Mouse (Mus musculus): Measurements from ENCODE around the gene Acaca.
"Not testable (repeated sequence)": the region's sequence is repeated elsewhere in the genome, so short reads cannot be mapped to it uniquely, and the experiment has no call there.

The Acaca gene

GRCm38 (mm10) chr11:84252425-84252824 is 123.0 kb downstream of the Acaca start:
- no peak for DNase-seq

DNA sequence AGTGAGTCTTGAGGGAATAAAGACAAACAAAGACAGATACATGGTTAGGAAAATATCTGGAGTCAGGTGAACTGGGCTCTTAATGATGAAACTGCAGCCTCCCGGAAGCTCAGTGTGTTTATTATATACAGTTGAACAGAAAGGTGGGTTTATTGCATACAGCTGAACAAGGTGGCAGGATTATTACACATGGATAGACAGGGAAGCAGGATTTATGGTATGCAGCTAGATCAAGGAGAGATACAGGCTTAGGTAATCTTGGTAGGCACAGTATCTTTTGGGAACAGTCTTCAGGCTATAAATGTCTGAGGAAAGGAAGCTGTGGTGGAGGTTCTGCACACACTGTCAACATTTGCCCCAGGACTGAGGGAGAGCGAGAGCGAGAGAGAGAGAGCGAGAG is 126.4 kb downstream of the Acaca start:
- no peak for DNase-seq

- DNase-seq = no peak
Measured at GRCm38 (mm10) chr11:84258053-84258710, 128.7 kb downstream of the Acaca start.

DNA sequence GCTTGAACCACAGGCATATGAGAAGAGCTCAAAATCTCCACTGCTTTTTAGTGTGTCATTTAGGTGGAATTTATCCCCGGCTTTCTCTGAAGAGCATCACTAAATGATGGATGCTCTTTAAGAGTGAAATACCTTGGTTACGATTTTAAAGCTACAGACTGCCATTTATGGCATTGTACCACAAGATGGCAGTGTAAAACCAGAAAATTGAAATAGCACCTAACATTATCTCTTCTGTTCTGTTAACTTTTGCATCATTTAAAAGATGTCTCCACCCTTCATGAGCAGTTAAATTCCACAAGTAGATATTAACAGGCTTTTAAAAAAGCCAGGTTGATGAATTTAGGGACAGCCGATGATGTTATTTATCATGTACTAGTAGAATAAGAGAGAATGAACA is 135.0 kb downstream of the Acaca start:
- no peak for DNase-seq

GRCm38 (mm10) chr11:84268068-84268467 is 138.6 kb downstream of the Acaca start:
- no peak for DNase-seq

- DNase-seq = no peak
Measured at GRCm38 (mm10) chr11:84270511-84270910, 141.0 kb downstream of the Acaca start.

DNA sequence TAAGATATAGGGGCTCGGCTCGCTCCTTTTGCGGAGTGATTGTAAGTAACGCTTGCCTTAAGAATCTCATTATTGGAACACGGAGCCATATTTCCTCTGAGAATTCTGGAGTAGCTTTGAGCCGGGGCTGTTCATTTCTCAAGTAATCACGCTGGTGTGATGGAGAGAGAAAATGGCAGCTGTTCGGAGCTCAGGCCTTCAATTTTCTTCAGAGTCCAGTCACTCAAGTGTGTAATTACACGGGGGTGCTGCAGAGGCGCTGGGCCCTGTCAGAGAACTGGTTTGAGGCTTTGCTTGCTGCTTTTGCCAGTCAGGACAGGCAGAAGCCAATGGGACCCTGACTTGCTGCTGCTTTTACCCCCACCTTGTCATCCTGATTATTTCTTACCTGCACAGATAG is 142.5 kb downstream of the Acaca start:
- DNase-seq = no peak

- DNase-seq = no peak
Measured at GRCm38 (mm10) chr11:84272574-84272973, 143.1 kb downstream of the Acaca start.

- no peak for DNase-seq
Measured at GRCm38 (mm10) chr11:84276979-84277378, 147.5 kb downstream of the Acaca start.

GRCm38 (mm10) chr11:84281280-84281679 is 151.8 kb downstream of the Acaca start:
- DNase-seq = no peak

DNA sequence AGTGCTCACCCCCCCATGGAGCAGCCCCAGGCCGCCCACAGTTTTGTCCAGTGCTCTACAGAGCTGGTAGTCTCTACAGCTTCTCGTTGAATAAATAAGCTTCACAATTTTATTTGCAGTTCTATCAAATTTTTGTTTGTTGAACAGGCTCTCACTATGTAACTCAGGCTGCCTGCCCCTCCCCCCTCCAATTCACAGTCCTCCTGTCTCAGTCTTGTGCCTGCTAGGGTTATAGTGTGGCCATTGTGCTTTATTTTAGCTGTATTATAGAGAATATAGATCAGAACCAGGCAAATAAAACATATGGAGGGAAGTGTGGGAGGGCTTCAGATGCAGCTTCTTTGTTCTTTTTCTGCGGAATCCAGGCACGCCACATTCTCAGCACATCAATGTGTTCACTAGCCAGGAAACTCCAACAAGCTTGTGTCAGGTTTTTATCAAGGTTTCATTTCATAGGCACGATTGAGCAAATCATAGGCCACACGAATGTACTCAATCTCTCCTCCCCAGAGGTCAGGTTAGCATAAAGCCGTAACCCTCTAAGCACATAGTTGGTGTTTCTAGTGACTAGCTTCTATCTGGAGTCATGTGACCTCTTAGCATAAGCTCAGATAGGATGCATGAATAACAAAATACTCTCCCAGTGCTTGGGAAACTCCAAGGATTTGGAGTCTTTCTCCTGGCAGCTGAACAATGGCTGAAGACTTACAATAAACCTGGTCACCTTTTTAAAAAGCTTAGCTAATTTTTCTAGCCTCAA is 153.7 kb downstream of the Acaca start:
- DNase-seq = no peak

DNA sequence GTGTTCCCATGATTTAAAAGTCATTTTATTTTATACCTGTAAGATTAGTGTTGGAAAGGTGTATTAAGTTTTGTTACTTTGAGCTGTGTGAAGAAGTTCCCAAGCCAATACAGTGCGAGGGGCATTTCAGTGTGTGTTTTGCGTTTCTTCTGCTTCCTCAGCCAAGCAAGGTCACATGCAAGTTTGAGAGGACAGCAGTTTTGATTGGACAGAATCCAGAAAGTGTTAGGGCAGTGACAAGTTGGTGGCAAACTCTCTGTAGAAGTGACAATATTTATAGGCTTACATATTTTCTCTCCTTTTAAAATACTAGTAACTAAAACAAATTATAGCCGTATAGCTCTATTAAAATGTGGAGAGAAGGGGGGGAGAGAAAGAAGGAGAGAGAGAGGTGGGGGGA is 161.3 kb downstream of the Acaca start:
- DNase-seq = no peak

DNA sequence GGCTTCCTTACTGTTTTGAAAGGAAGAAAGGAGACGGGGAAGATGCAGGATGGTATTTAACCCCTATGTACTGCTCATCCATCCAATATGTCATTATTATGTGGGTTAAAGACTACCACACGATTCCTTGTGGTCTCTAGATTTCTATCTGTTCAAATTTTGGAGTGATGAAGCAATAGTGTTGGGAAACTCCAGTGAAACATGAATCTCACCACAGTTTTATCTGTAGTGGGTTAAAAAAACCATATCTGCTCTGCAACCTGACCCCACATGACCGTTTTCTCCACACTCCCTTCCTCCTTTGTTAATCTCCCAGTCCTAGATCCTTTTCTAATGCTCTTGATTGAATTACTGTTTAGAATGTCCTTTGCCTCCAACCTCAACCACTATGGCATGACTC is 163.1 kb downstream of the Acaca start:
- no peak for DNase-seq

DNA sequence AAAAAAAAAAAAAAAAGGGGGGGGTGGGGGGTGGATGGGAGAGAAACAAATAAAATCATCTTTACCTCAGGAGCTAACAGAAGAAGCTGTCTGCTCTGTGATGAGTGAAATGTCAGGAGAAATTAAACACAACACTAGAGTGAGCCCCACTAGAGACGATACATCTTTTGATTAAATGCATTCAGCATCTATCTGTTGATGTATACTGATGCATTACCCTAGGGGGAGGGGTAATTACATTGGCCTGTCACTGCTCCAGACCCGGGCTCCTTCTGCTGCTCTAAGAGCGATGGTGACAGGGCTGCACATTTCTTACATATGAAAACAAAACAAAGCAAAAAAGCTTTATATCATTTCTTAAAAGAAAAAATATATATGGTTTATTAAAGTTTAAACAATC is 163.8 kb downstream of the Acaca start:
- no peak for DNase-seq

DNA sequence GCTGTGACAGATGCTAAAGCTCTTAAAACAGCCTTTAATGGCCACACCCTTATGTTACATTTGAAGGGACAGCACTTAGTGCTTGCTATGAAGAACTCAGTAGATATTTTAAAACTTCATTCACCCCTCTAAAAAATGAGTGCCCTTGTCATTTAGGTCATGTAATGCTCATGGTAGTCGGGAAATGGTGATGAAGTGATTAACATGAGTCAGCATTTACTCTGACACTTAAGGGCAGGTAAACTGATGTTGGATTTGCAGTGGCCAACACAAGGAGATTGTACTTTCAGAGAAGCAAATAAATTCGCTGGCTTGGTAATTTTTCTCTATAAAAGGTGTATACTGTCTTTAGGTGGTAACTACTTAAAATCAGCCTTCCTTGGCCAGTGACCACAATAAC is 166.9 kb downstream of the Acaca start:
- no peak for DNase-seq

DNA sequence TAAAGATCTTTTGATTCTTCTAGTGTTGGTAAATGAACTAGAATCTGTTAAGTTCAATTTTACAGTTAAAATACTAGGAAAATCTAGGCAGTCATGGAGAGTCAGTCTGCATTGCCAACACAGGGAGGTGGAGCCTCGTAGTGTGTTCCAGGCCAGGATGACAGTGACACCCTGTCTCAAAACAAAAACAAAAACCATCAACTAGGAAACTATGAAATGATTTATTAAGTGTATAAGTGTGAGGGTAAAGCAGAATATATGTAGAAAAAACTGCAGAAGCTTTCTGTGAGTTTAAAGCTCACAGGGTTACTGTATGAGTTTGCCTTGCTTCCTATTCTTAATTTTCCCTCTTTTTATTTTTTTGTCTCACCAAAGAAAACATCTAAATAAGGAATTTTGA is 176.0 kb downstream of the Acaca start:
- DNase-seq = no peak

DNA sequence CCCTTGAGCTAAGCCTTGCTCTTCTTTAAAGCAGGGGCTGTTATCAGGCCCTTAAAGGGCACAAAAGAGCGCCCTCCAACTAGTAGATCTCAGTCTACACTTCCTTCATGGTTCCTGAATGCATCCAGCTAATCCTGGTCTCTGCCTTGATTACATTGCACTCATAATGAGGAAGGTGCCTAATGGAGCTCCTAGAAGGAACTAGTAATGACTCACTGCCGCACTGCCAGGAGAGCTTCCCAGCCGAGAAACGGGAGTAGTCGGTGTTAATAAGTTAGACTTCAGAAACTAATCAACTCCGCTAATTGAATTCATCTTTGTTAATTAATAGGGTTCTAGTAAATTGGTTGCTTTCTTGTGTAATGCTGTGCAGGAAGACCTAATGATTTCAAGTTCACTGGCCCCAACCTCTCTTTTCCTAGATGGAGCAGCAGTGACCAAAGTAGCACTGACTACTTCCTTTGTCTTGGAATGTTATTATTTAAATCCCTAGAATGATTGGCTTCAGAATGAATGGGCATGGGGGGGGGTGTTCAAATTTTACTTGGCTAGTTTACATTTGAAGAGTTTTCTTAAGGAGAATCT is 176.8 kb downstream of the Acaca start:
- DNase-seq = no peak

GRCm38 (mm10) chr11:84324032-84324752 is 194.7 kb downstream of the Acaca start:
- no peak for DNase-seq

DNA sequence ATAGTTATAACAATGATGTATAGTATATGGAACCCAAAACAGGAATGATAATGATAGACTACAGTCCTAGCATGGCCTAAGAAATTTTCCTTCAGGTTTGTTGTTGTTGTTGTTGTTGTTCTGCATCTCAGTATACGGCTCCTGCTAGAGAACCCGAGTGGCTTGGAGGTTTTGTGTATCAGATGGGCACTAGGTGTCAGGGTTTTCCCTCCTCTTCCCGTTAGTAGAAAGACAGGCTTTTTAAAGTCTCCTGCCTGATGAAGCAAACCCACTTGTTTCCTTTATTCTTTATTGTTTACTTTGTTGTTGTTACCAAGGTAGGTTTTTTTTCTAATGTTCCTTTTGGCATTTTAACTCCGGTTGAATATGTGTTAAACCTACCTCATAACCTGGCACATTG is 197.6 kb downstream of the Acaca start:
- no peak for DNase-seq

GRCm38 (mm10) chr11:84332384-84332783 is 202.9 kb downstream of the Acaca start:
- DNase-seq = no peak

DNA sequence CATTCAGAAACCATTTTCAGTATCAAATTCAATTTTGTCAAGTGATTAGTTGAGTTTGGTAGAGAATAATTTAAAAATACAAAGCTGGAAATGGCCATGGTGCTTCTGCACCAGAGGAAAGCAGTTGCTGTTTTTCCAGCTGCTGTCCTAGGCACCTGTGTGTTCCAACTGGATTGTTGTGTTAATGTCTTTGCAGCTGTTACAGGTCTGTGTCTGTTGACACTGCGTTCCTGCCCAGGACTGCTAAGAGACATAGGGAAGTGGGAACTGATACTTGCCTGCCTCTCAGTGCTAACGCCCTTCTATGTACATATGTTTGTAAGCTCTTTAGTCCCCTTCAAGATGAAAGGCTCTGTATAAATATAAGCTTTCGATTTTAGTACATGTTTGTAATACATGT is 203.4 kb downstream of the Acaca start:
- DNase-seq = no peak

GRCm38 (mm10) chr11:84338273-84338672 is 208.8 kb downstream of the Acaca start:
- DNase-seq = not testable (repeated sequence)

- DNase-seq = no peak
Measured at GRCm38 (mm10) chr11:84340630-84341029, 211.2 kb downstream of the Acaca start.
